Mouse (Mus musculus) forebrain, embryonic 10.5 days (tissue): Measurements from ENCODE around the gene Tuba4a. TPM values are rescaled to one million over a fixed set of nuclear protein-coding genes. Genes with fewer than 3 reads are reported as not detected.
A peak's percentile ranks its signal among the peaks of the same experiment; 100 is the strongest.
"Not testable (repeated sequence)": the region's sequence is repeated elsewhere in the genome, so short reads cannot be mapped to it uniquely, and the experiment has no call there.

Experiments used
- DNase-seq: peaks from one replicate; pipeline ENCODE4 v3.0.0-alpha.2; 2017; ENCODE audit warnings: low spot score; ENCODE audit errors: extremely low spot score
- H3K27ac ChIP-seq: fragments of 300-500 bp; sonication (generic); 2 replicates; pipeline ENCODE4 v1.5.1; 2016; ENCODE audit warnings: mild to moderate bottlenecking
- H3K27me3 ChIP-seq: fragments of 300-500 bp; sonication (generic); 2 replicates; pipeline ENCODE4 v1.6.1; 2016; ENCODE audit warnings: mild to moderate bottlenecking; ENCODE audit not compliant: poor library complexity, severe bottlenecking
- H3K36me3 ChIP-seq: fragments of 300-500 bp; sonication (generic); replicated peaks from 2 replicates; pipeline ENCODE4 v1.6.1; 2016; ENCODE audit warnings: mild to moderate bottlenecking, moderate library complexity
- H3K4me1 ChIP-seq: fragments of 300-500 bp; sonication (generic); 2 replicates; pipeline ENCODE4 v1.6.1; 2016
- H3K4me3 ChIP-seq: fragments of 300-500 bp; sonication (generic); 2 replicates; pipeline ENCODE4 v1.5.1; 2016; ENCODE audit warnings: mild to moderate bottlenecking, moderate library complexity
- H3K9me3 ChIP-seq: fragments of 300-500 bp; sonication (generic); 2 replicates; pipeline ENCODE4 v1.6.1; 2016; ENCODE audit warnings: mild to moderate bottlenecking, moderate library complexity
- WGBS: fragments of 180-500 bp; shearing (Covaris S2); methylation state at CpG from one replicate; pipeline ENCODE4 v1.1.7; 2016; 5-methylcytosine and 5-hydroxymethylcytosine counted together
- polyA plus RNA-seq: library from polyadenylated mRNA; unstranded; fragments of >200 nt; fragmentation: Nextera tagmentation; extraction: Ambion mirVana; gene quantifications from 2 replicates; pipeline ENCODE4 v1.2.1, GENCODE M21; 2016

The Tuba4a gene
- polyA plus RNA-seq, 1 experiment from 2014 or later = 13.7 TPM

- no peak overlapping the region for H3K27ac ChIP-seq
- no peak overlapping the region for H3K4me3 ChIP-seq
- H3K4me1 ChIP-seq = peaks cover 32% of the 10 kb centered on the region
- peaks cover 6% of the 10 kb centered on the region for H3K36me3 ChIP-seq
- H3K27me3 ChIP-seq = peaks cover 16% of the 10 kb centered on the region
- no peak for DNase-seq
- H3K9me3 ChIP-seq = no peaks in the 10 kb centered on the region
- 61% methylated on average over 9 of the region's 9 CpGs for whole genome bisulfite sequencing
Measured at GRCm38 (mm10) chr1:75248041-75248772, 28.5 kb upstream of the Tuba4a start.

DNA sequence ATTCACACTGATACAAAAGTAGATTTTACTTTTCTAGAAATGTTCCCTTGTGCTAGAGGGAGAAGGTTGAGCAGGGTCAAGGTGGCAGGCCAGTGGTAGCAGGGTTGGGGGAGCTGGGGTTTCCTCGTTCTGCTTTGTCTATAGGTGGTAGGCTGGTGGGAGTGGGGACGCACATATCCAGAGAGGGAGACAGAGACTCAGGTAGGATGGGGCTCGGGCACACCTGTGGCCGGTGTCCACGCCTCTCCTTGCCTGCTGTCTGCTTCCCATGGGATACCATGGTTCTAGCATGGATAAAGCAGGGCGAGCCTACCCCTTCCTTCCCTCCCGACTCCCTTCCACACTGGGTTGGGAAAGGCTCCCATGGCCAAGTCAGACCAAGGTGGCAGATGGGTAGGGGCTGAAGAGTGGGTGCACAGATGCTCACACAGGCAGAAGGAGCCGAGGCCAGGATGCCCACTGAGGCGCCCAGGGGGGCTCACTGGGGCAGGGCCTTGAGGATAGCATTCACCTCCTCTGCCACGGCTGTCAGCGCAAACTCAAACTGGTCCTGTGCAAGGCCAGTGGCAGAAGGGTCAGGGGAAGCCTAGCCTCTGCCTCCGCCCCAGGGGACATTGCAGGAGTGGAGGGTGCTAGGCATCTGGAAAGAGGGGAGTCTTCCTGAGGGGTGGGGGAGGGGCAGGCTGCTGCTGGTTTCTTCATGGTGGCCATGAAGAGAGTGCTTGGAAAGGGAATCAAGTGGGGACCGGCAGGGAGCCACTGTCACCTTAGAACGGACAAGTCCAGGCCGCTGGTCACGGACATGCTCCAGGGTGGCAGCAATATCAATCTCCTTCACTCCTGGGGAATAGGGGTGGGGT is 27.6 kb upstream of the Tuba4a start:
- H3K9me3 ChIP-seq = no peaks in the 10 kb centered on the region
- WGBS = 85% methylated on average over 16 of the region's 16 CpGs
- peaks cover 32% of the 10 kb centered on the region for H3K4me1 ChIP-seq
- no peak for DNase-seq
- H3K36me3 ChIP-seq = peaks cover 12% of the 10 kb centered on the region
- no peak overlapping the region for H3K27ac ChIP-seq
- no peak overlapping the region for H3K4me3 ChIP-seq
- H3K27me3 ChIP-seq = peaks cover 7% of the 10 kb centered on the region

- Histone ChIP-seq H3K27ac (no peak overlapping the region), H3K36me3 (peaks cover 26% of the 10 kb centered on the region), H3K9me3 (no peaks in the 10 kb centered on the region), H3K4me1 (peaks cover 18% of the 10 kb centered on the region), H3K27me3 (no peaks in the 10 kb centered on the region), H3K4me3 (no peak overlapping the region)
- DNase-seq = no peak
- WGBS = 20% methylated on average over 4 of the region's 4 CpGs
Measured at GRCm38 (mm10) chr1:75244836-75245235, 25.2 kb upstream of the Tuba4a start.

- WGBS = 85% methylated on average over 12 of the region's 12 CpGs
- peaks cover 29% of the 10 kb centered on the region for H3K36me3 ChIP-seq
Measured at GRCm38 (mm10) chr1:75244175-75244826, 24.6 kb upstream of the Tuba4a start.

GRCm38 (mm10) chr1:75243411-75243810 is 23.7 kb upstream of the Tuba4a start:
- no peak for DNase-seq
- no peak overlapping the region for H3K27ac ChIP-seq
- H3K4me3 ChIP-seq = no peak overlapping the region
- no peaks in the 10 kb centered on the region for H3K9me3 ChIP-seq
- peaks cover 16% of the 10 kb centered on the region for H3K4me1 ChIP-seq
- peaks cover 33% of the 10 kb centered on the region for H3K36me3 ChIP-seq
- 89% methylated on average over 14 of the region's 14 CpGs for WGBS
- no peaks in the 10 kb centered on the region for H3K27me3 ChIP-seq

More at GRCm38 (mm10) chr1:75244175-75244826, 24.6 kb upstream of the Tuba4a start:
- no peak for DNase-seq
- H3K4me1 ChIP-seq = peaks cover 18% of the 10 kb centered on the region
- no peak overlapping the region for H3K27ac ChIP-seq
- H3K9me3 ChIP-seq = no peaks in the 10 kb centered on the region
- H3K4me3 ChIP-seq = no peak overlapping the region
- no peaks in the 10 kb centered on the region for H3K27me3 ChIP-seq

- no peak overlapping the region for H3K27ac ChIP-seq
- no peak overlapping the region for H3K4me3 ChIP-seq
- H3K9me3 ChIP-seq = no peaks in the 10 kb centered on the region
- 86% methylated on average over 10 of the region's 10 CpGs for WGBS
- peaks cover 33% of the 10 kb centered on the region for H3K36me3 ChIP-seq
- H3K27me3 ChIP-seq = peaks cover 6% of the 10 kb centered on the region
- peaks cover 28% of the 10 kb centered on the region for H3K4me1 ChIP-seq
- no peak for DNase-seq
Measured at GRCm38 (mm10) chr1:75239591-75239990, 19.9 kb upstream of the Tuba4a start.

DNA sequence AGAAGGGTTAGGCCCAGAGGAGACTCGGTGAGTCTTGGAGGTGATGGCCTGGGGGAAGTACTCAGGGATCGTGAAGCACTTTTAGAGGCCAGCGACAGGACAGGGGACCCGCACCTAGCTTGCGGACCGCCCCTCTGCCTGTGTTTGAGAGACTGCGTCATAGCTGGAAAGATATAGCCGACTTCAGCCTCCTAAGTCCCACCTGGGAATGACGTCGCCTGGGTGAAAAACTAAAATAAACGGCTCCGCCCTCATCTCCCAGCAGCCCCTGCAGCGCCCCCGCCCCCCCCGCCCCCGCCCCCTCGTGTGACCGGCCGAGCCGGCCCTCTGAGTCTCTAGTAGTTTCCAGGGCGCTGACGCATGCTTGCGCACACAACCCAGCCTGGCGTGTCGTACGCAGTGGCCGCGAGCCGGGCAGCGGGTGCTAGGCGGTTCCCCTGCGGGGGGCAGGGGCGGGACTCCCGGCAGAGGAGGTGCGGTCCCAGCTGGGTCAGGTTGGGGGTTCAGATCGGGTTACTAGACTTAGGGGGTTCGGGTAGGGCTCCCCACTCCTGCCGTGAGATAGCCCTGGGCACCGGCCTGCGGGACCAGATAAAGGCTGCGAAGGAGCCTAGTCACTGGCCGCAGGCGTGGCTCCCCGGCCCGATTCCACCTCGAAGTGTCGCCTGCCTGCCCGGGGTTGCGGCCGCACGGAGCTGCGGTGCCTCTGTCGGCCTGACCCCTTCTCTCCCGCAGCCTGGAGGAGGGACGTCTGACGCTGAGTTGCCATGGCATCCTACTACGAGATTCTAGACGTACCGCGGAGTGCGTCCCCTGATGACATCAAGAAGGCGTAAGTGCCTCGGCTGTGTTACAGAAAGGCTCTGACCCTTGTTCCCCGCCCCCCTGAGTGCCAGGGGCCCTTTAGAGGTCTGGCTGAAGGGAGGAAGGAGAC is 16.7 kb upstream of the Tuba4a start, which contains the start of gene Dnajb2:
Dnajb2 (plus strand) TSS at position 290 of the 934 bp plus-strand sequence.
- DNase-seq = peak; percentile 82

DNA sequence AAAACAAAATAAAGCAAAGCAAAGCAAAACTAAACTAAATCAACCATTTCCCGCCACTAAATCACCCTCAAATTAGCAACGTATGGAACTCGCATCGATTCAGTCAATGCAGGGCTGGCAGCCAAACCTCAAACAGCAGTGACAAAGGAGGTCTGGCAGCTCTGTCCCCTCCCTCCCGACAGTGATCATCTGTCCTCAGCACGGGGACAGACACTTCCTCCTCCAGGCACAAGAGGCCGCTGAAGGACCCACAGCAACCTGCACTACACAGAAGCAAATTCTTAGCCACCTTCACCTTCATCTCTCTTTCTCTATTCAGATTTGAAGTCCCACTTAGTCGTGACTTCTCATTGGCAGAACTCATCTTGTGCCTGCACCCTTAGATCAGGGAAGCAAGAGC is 14.9 kb upstream of the Tuba4a start:
- H3K27ac ChIP-seq = no peak overlapping the region
- H3K9me3 ChIP-seq = no peaks in the 10 kb centered on the region
- peaks cover 30% of the 10 kb centered on the region for H3K4me1 ChIP-seq
- peak; percentile 53 for DNase-seq
- H3K36me3 ChIP-seq = peaks cover 7% of the 10 kb centered on the region
- H3K27me3 ChIP-seq = peaks cover 12% of the 10 kb centered on the region
- WGBS = 5% methylated on average over 8 of the region's 8 CpGs
- H3K4me3 ChIP-seq = no peak overlapping the region

More for the DNA sequence above, 16.7 kb upstream of the Tuba4a start, which contains the start of gene Dnajb2:
- peaks cover 18% of the 10 kb centered on the region for H3K36me3 ChIP-seq
- H3K4me3 ChIP-seq = peak within 1 kb of the TSS; percentile 79
- H3K4me1 ChIP-seq = peaks cover 30% of the 10 kb centered on the region
- peaks cover 12% of the 10 kb centered on the region for H3K27me3 ChIP-seq
- H3K9me3 ChIP-seq = no peaks in the 10 kb centered on the region
- H3K27ac ChIP-seq = peak within 1 kb of the TSS; percentile 91
- under 1% methylated on average over 63 of the region's 64 CpGs for WGBS

- Histone ChIP-seq H3K4me1 (peaks cover 29% of the 10 kb centered on the region), H3K27me3 (peaks cover 12% of the 10 kb centered on the region)
- not testable (repeated sequence) for DNase-seq, H3K4me3 ChIP-seq, H3K9me3 ChIP-seq, H3K27ac ChIP-seq, H3K36me3 ChIP-seq
- 67% methylated on average over 4 of the region's 4 CpGs for WGBS
Measured at GRCm38 (mm10) chr1:75232489-75232888, 12.8 kb upstream of the Tuba4a start.

GRCm38 (mm10) chr1:75231664-75232152 is 12.0 kb upstream of the Tuba4a start, which contains the start of gene A630095N17Rik:
A630095N17Rik (minus strand) TSS chr1:75232102.
- H3K27ac ChIP-seq = no peak within 1 kb of the TSS
- no peaks in the 10 kb centered on the region for H3K9me3 ChIP-seq
- H3K36me3 ChIP-seq = no peaks in the 10 kb centered on the region
- peaks cover 12% of the 10 kb centered on the region for H3K27me3 ChIP-seq
- 74% methylated on average over 5 of the region's 5 CpGs for WGBS
- DNase-seq = no peak
- peaks cover 21% of the 10 kb centered on the region for H3K4me1 ChIP-seq
- H3K4me3 ChIP-seq = no peak within 1 kb of the TSS

GRCm38 (mm10) chr1:75231224-75231623 is 11.6 kb upstream of the Tuba4a start:
- H3K36me3 ChIP-seq = no peaks in the 10 kb centered on the region
- H3K9me3 ChIP-seq = no peaks in the 10 kb centered on the region
- no peak overlapping the region for H3K27ac ChIP-seq
- H3K4me1 ChIP-seq = peaks cover 16% of the 10 kb centered on the region
- DNase-seq = no peak
- no peak overlapping the region for H3K4me3 ChIP-seq
- H3K27me3 ChIP-seq = peaks cover 12% of the 10 kb centered on the region
- 80% methylated on average over 4 of the region's 4 CpGs for WGBS
